Mouse (Mus musculus) central nervous system, embryonic 11.5 days (tissue): ENCODE results near the gene Gsx2. TPM values are rescaled to one million over a fixed set of nuclear protein-coding genes. Genes with fewer than 3 reads are reported as not detected.

ENCODE experiments used
- polyA plus RNA-seq: library from polyadenylated mRNA; depleted of rRNA; stranded (reverse); fragments of >200 nt; gene quantifications from 2 replicates; pipeline ENCODE4 v1.2.3, GENCODE M21; 2012; rRNA removed

Gsx2 gene
- polyA plus RNA-seq, result 3.5 and 5.5 TPM in 2 replicates

DNA sequence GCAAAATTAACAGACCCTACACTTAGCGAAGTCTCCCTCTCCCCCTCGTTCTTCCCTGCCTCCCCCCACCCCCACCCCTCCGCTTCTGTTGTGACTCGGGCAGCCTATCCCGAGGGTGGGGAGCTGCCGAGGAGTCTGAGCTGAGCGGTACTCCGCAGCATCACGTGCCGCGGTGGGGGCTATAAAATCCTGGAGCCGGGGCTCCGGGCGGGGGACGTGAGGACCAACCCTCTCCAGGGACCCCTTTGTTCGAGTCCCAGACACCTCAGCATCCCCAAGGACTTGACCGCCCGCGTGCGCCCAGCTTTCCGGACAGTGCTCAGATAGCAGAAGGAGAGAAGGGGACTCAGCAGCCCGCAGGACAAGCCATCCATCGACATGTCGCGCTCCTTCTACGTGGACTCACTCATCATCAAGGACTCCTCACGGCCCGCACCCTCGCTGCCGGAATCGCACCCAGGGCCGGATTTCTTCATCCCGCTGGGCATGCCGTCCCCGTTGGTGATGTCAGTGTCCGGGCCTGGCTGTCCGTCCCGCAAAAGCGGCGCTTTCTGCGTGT lies at the start of gene Gsx2:
TSS of gene Gsx2 (plus strand) at position 219 of the 559 bp plus-strand sequence.

DNA sequence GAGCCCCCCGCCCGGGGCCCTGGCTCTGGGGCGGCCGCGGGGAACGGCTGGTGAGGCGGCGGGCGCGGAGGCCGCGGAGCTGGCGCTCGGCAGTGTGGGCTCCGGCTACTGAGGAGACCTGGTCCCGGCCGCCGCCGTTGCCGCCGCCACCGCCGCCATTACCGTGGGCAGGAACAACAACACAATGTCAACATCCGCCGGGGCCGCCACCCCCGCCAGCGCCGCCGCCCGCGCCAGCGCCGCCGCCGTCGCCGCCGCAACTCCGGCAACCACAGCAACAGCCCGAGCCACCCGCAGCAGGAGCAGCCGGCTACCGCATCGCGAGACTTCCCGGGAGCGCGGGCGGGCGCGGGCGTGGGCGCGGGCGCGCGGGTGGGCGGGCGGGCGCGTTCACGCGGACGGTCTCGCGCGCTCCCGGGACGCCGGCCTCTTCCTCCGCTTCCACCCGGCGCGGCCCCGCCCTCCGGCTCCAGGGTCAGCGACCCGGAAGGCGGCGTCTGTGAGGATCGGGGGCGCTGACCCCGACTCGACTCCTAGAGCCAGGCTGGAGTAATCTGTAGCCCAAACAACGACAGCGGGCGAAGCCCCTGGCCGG lies 31.0 kb upstream of the Gsx2 start, which contains the start of gene Chic2:
TSS of gene Chic2 (minus strand) at position 465 of the 595 bp plus-strand sequence.

Other genes starting within 250 kb of the Gsx2 start
- 19.5 and 34.6 TPM in 2 replicates for gene Chic2, start 30.8 kb upstream of the Gsx2 start, polyA plus RNA-seq
- 22.8 and 65.3 TPM in 2 replicates for gene Pdgfra, start 76.7 kb downstream of the Gsx2 start, polyA plus RNA-seq